Comparison of ENCODE assay signal across 24 mouse cellular contexts in the genomic region with DNA sequence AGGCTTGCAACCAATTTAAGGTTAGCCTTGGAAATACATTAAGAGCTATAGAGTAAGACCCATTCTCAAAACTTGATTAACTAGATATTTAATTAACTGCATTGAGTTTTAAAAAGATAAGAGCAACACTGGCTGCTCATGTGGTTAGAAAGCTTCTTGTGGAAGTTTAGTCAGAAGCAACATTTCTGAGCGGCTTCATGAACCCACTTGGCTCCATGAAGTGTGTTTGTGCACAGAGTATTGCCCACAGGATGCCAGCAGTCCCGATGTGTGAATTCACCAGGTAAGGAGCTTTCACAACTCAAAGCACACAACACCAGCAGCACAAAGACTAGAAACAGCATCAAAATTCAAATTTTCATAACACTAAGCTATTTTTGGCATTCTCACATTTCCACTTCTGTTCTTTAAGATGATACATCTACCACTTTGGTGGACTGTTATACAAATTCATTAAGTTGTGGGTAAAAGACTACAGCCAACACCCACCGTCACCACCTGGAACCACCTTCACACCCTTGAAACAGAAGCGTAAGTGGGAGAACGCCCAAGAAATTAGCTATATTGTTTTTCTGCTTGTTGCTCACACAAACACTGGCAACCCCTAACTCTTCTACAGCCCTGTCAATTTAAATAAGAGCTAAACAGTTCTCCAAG. TPM values are rescaled to one million over a fixed set of nuclear protein-coding genes. Genes with fewer than 3 reads are reported as not detected.
A peak's percentile ranks its signal among the peaks of the same experiment; 100 is the strongest.
DNase-seq lines count a peak whose midpoint lies in the region; ATAC-seq lines count a peak whose summit lies in the region.
"Had no signal": no experiment of that assay in that cellular context is flagged by ENCODE, and none has a peak within 500 bp of the region (broad histone marks: within the 10 kb centered on the region; RNA-seq: fewer than 3 reads in every experiment).

No protein-coding gene starts in this region.

- H3K4me3 ChIP-seq in liver, embryonic 13.5 days (replicated peaks) = peak overlapping the region; percentile 37; the same call in 1 of the 2 replicates
- H3K4me3 ChIP-seq: embryonic facial prominence, embryonic 10.5 days; erythroblast, embryonic 14.5 days; heart, embryonic 12.5 days had no signal

- 25% methylated on average over 5 of the region's 5 CpGs for WGBS in liver, embryonic 13.5 days (ENCODE audit: insufficient replicate concordance)

- no peaks in the 10 kb centered on the region for H3K27me3 ChIP-seq in liver, embryonic 13.5 days
- no peaks in the 10 kb centered on the region for H3K27me3 ChIP-seq in splenic B cell, adult 2 months (ENCODE audit: control insufficient read depth, insufficient read depth, low read length, poor library complexity, severe bottlenecking)
- H3K27me3 ChIP-seq: heart, embryonic 12.5 days had no signal

- no peaks in the 10 kb centered on the region for H3K36me3 ChIP-seq in liver, embryonic 13.5 days
- no peaks in the 10 kb centered on the region for H3K36me3 ChIP-seq in splenic B cell, adult 2 months (ENCODE audit: control insufficient read depth, insufficient read depth, low read length, poor library complexity, severe bottlenecking)
- H3K36me3 ChIP-seq: embryonic facial prominence, embryonic 10.5 days; heart, embryonic 12.5 days had no signal

- no peaks in the 10 kb centered on the region for H3K9me3 ChIP-seq in liver, embryonic 13.5 days (replicated peaks)
- H3K9me3 ChIP-seq: embryonic facial prominence, embryonic 10.5 days; heart, embryonic 12.5 days had no signal

- peak; percentile 65 for ATAC-seq in frontal cortex, adult (ENCODE audit: low TSS enrichment)
- no peak for ATAC-seq in liver, embryonic 13.5 days (ENCODE audit: low read depth)
- ATAC-seq: forebrain, embryonic 16.5 days; hindbrain, postnatal 0 days had no signal

- peak overlapping the region; percentile 37; the same call in 1 of the 2 replicates for H3K4me2 ChIP-seq in liver, embryonic 13.5 days
- H3K4me2 ChIP-seq: heart, embryonic 12.5 days; lung, embryonic 14.5 days; midbrain, embryonic 11.5 days had no signal

- H3K9ac ChIP-seq in liver, embryonic 13.5 days = peak overlapping the region; percentile 20; the same call in 1 of the 2 replicates
- H3K9ac ChIP-seq: heart, embryonic 12.5 days; lung, embryonic 14.5 days had no signal

- peak overlapping the region; percentile 58; the same call in 1 of the 2 replicates for H3K27ac ChIP-seq in liver, embryonic 13.5 days
- H3K27ac ChIP-seq: embryonic facial prominence, embryonic 10.5 days; hindbrain, postnatal 0 days had no signal

- H3K4me1 ChIP-seq in liver, embryonic 13.5 days (replicated peaks) = peaks cover 21% of the 10 kb centered on the region
- H3K4me1 ChIP-seq: embryonic facial prominence, embryonic 10.5 days; heart, embryonic 12.5 days had no signal

- no peak for DNase-seq in frontal cortex, postnatal 10 days (ENCODE audit: low spot score in 2 of 2)
- DNase-seq in right cerebral cortex, postnatal 25 days = peak; percentile 33
- no peak for DNase-seq in right cerebral cortex, postnatal 36 days (ENCODE audit: low spot score in 2 of 2)
- DNase-seq in liver, embryonic 13.5 days = no peak
- DNase-seq in splenic B cell, adult 2 months (ENCODE audit: low read depth, low spot score) = peak; percentile 41
- no peak for DNase-seq in thymus, postnatal 0 days (ENCODE audit: low spot score)
- no peak for DNase-seq in spleen, adult 12 weeks (ENCODE audit: low spot score)
- DNase-seq: adrenal gland, adult 8-10 months; cerebellum, adult 11 months; cerebellum, postnatal 25 days; gastrocnemius, postnatal 10 days; heart, postnatal 36 days; kidney, adult 8-10 months; kidney, postnatal 4 days; layer of hippocampus, postnatal 36 days; left cerebral cortex, postnatal 4 days; lung, embryonic 14.5 days had no signal

RNA-seq across cellular contexts. Expression of a gene that starts 43.7 kb away (rescaled TPM):
- 3.4 and 4.2 TPM in 2 replicates for polyA plus RNA-seq in liver, embryonic 13.5 days (2015; fragmentation: Nextera tagmentation; extraction: Ambion mirVana)
- polyA plus RNA-seq in thymus, postnatal 0 days (2015; fragmentation: Nextera tagmentation; extraction: Ambion mirVana) = 3.3 and 3.7 TPM in 2 replicates
- polyA plus RNA-seq: erythroblast, embryonic 14.5 days had no signal

RNA-seq across cellular contexts. Expression of a gene that starts 44.5 kb away (rescaled TPM):
- polyA plus RNA-seq in liver, embryonic 13.5 days (2015; fragmentation: Nextera tagmentation; extraction: Ambion mirVana) = 25.6 and 32.7 TPM in 2 replicates
- 3.8 and 4.1 TPM in 2 replicates for polyA plus RNA-seq in thymus, postnatal 0 days (2015; fragmentation: Nextera tagmentation; extraction: Ambion mirVana)

RNA-seq across cellular contexts. Expression of a gene that starts 56.5 kb away (rescaled TPM):
- 1.8 TPM in 2 replicates for polyA plus RNA-seq in liver, embryonic 13.5 days (2015; fragmentation: Nextera tagmentation; extraction: Ambion mirVana)
- 2.2 and 2.3 TPM in 2 replicates for polyA plus RNA-seq in thymus, postnatal 0 days (2015; fragmentation: Nextera tagmentation; extraction: Ambion mirVana)

Comparison
In these comparisons a context has a peak if more than half of its experiments do, and no peak if none do; other contexts are left out.
1. DNase-seq: peak in right cerebral cortex, postnatal 25 days (single experiment) and splenic B cell, adult 2 months (single experiment); none in frontal cortex, postnatal 10 days (0 of 2), right cerebral cortex, postnatal 36 days (0 of 2), liver, embryonic 13.5 days (single experiment), thymus, postnatal 0 days (single experiment) and spleen, adult 12 weeks (single experiment).